In genomic region chr6:47319309-47319983, GRCm38 (mm10) we compare ENCODE assay signal across 10 mouse cellular contexts.
DNase-seq lines count a peak whose midpoint lies in the region; ATAC-seq and TF ChIP-seq lines count a peak whose summit lies in the region.
"Had no signal": no experiment of that assay in that cellular context is flagged by ENCODE, and none has a peak within 500 bp of the region (broad histone marks: within the 10 kb centered on the region; RNA-seq: fewer than 3 reads in every experiment).

No protein-coding gene starts in this region.

- H3K4me3 ChIP-seq in heart, embryonic 14.5 days (ENCODE audit: control insufficient read depth in 1 of 2, insufficient read depth in 1 of 2, low read depth in 1 of 2, low read length in 2 of 2), result no peak overlapping the region
- H3K4me3 ChIP-seq in ES-E14 (ENCODE audit: insufficient read depth in 1 of 2, low read depth in 1 of 2, low read length in 2 of 2, poor library complexity in 1 of 2, severe bottlenecking in 1 of 2), result 0 out of 4 replicates have a peak overlapping the region, but pooled peaks of 1 of the 2 experiments have one; percentile 0
- no peak overlapping the region for H3K4me3 ChIP-seq in forebrain, embryonic 14.5 days (ENCODE audit: low read depth, low read length)
- 0 out of 2 replicates have a peak overlapping the region, but pooled peaks have one; percentile 7 for H3K4me3 ChIP-seq in midbrain, embryonic 12.5 days
- H3K4me3 ChIP-seq: stomach, embryonic 15.5 days had no signal

- no peaks in the 10 kb centered on the region for H3K36me3 ChIP-seq in heart, embryonic 14.5 days (ENCODE audit: control insufficient read depth, insufficient read depth, low read length)
- no peaks in the 10 kb centered on the region for H3K36me3 ChIP-seq in ES-E14 (ENCODE audit: control insufficient read depth, insufficient read depth, low read length, poor library complexity, severe bottlenecking)
- H3K36me3 ChIP-seq in forebrain, embryonic 14.5 days (ENCODE audit: control insufficient read depth, insufficient read depth, low read length), result no peaks in the 10 kb centered on the region
- H3K36me3 ChIP-seq in midbrain, embryonic 12.5 days, result no peaks in the 10 kb centered on the region
- H3K36me3 ChIP-seq: stomach, embryonic 15.5 days had no signal

- intact Hi-C loops in left cerebral cortex, postnatal 14 days (cut with DNase I), result loop anchor here (5.0 to 10.0 kb wide), 3 partner anchors 133 to 315 kb away; partner anchors contain the start of gene Cul1

- no peak for DNase-seq in heart, adult 18-20 months
- DNase-seq in ES-E14 (ENCODE audit: low read depth, low spot score), result peak; percentile 47
- peak; percentile 61 for DNase-seq in forebrain, embryonic 14.5 days (ENCODE audit: low spot score)
- DNase-seq in cerebellum, adult 11 months, result no peak
- DNase-seq in adrenal gland, adult 2 months, result no peak
- DNase-seq in left cerebral cortex, postnatal 14 days (ENCODE audit: low spot score in 2 of 2), result no peak
- DNase-seq: gastrocnemius, postnatal 25 days had no signal

- no peak for ATAC-seq in heart, embryonic 14.5 days (ENCODE audit: insufficient number of reproducible peaks, insufficient read depth, low FRiP score, low read depth)
- peak; percentile 66 for ATAC-seq in forebrain, embryonic 14.5 days
- peak; percentile 68 for ATAC-seq in midbrain, embryonic 12.5 days (ENCODE audit: low FRiP score, low read depth)

- no peak overlapping the region for H3K9ac ChIP-seq in heart, embryonic 14.5 days (ENCODE audit: low read length)
- H3K9ac ChIP-seq in ES-E14 (ENCODE audit: insufficient read depth, low read depth, low read length, poor library complexity, severe bottlenecking), result no peak overlapping the region
- H3K9ac ChIP-seq in forebrain, embryonic 14.5 days (ENCODE audit: low read length), result peak overlapping the region; percentile 48; the same call in 1 of the 2 replicates
- no peak overlapping the region for H3K9ac ChIP-seq in midbrain, embryonic 12.5 days (replicated peaks)
- H3K9ac ChIP-seq: stomach, embryonic 15.5 days had no signal

- H3K4me1 ChIP-seq in heart, embryonic 14.5 days (ENCODE audit: control insufficient read depth in 2 of 2, insufficient read depth in 2 of 2, low read length in 2 of 2), result peaks cover 4 to 5% of the 10 kb centered on the region in 2 experiments; a peak in 3 of 4 replicates
- peaks cover 1 to 4% of the 10 kb centered on the region in 2 experiments; a peak in 2 of 4 replicates for H3K4me1 ChIP-seq in ES-E14 (ENCODE audit: control insufficient read depth in 2 of 2, insufficient read depth in 2 of 2, low read length in 2 of 2, poor library complexity in 1 of 2)
- peaks cover 10% of the 10 kb centered on the region for H3K4me1 ChIP-seq in forebrain, embryonic 14.5 days (ENCODE audit: control insufficient read depth, insufficient read depth, low read length)
- peaks cover 15% of the 10 kb centered on the region for H3K4me1 ChIP-seq in midbrain, embryonic 12.5 days

- no peak overlapping the region for H3K27ac ChIP-seq in heart, embryonic 14.5 days (replicated peaks in 1 of 2; ENCODE audit: control insufficient read depth in 1 of 2, insufficient read depth in 1 of 2, low read depth in 2 of 2, low read length in 2 of 2)
- no peak overlapping the region; the same call in 1 of the 2 replicates for H3K27ac ChIP-seq in ES-E14 (ENCODE audit: insufficient read depth, low read depth, low read length, poor library complexity, severe bottlenecking)
- peak overlapping the region; percentile 83; the same call in 1 of the 2 replicates for H3K27ac ChIP-seq in forebrain, embryonic 14.5 days (ENCODE audit: low read depth, low read length)
- H3K27ac ChIP-seq in midbrain, embryonic 12.5 days (replicated peaks), result peak overlapping the region; percentile 54; the same call in 1 of the 2 replicates

- H3K4me2 ChIP-seq in heart, embryonic 14.5 days (ENCODE audit: low read length), result 0 out of 2 replicates have a peak overlapping the region, but pooled peaks have one; percentile 31
- H3K4me2 ChIP-seq in forebrain, embryonic 14.5 days (ENCODE audit: low read length), result peak overlapping the region; percentile 30
- peak overlapping the region; percentile 34 for H3K4me2 ChIP-seq in midbrain, embryonic 12.5 days (replicated peaks)

- 24% methylated on average over 5 of the region's 5 CpGs for WGBS in heart, embryonic 14.5 days
- WGBS in forebrain, embryonic 14.5 days, result 20% methylated on average over 5 of the region's 5 CpGs
- WGBS in midbrain, embryonic 12.5 days, result 7% methylated on average over 5 of the region's 5 CpGs

- H3K27me3 ChIP-seq in heart, embryonic 14.5 days (ENCODE audit: control insufficient read depth, insufficient read depth, low read length), result no peaks in the 10 kb centered on the region
- H3K27me3 ChIP-seq in forebrain, embryonic 14.5 days (replicated peaks; ENCODE audit: control insufficient read depth, insufficient read depth, low read length), result no peaks in the 10 kb centered on the region
- H3K27me3 ChIP-seq in midbrain, embryonic 12.5 days, result no peaks in the 10 kb centered on the region; the same call in none of the 2 replicates
- H3K27me3 ChIP-seq: stomach, embryonic 15.5 days had no signal

- in situ Hi-C loops in ES-E14 (cut with MboI; ENCODE audit: low sequenced_read_pairs in 2 of 2, unreplicated experiment in 2 of 2), result no loop called here

- H3K9me3 ChIP-seq in heart, embryonic 14.5 days (ENCODE audit: control insufficient read depth, low read length), result no peaks in the 10 kb centered on the region
- H3K9me3 ChIP-seq in ES-E14 (ENCODE audit: control insufficient read depth, insufficient read depth, low read depth, low read length), result no peaks in the 10 kb centered on the region
- no peaks in the 10 kb centered on the region for H3K9me3 ChIP-seq in forebrain, embryonic 14.5 days (replicated peaks; ENCODE audit: control insufficient read depth, low read length)
- no peaks in the 10 kb centered on the region for H3K9me3 ChIP-seq in midbrain, embryonic 12.5 days
- H3K9me3 ChIP-seq: stomach, embryonic 15.5 days had no signal

TF ChIP-seq in ES-E14, 5 proteins besides CTCF, POLR2A, EP300 and RAD21:
- TF ChIP-seq ZC3H11A (IDR thresholded peaks at IDR 0.05; ENCODE audit: borderline replicate concordance, low read depth, low read length) (no peak), HCFC1 (IDR thresholded peaks at IDR 0.05; ENCODE audit: borderline replicate concordance, insufficient read depth, low read length) (no peak), MAFK (IDR thresholded peaks at IDR 0.05; ENCODE audit: insufficient read depth, low read depth, low read length) (peak; percentile 83), CHD2 (IDR thresholded peaks at IDR 0.05; ENCODE audit: low read depth, low read length) (no peak), ZNF384 (IDR thresholded peaks at IDR 0.05; ENCODE audit: low read depth, low read length) (peak; percentile 96)

Comparison
In these comparisons a context has a peak if more than half of its experiments do, and no peak if none do; other contexts are left out.
1. H3K27ac ChIP-seq: peak in forebrain, embryonic 14.5 days (single experiment) and midbrain, embryonic 12.5 days (single experiment); none in heart, embryonic 14.5 days (0 of 2) and ES-E14 (single experiment).
2. DNase-seq: peak in ES-E14 (single experiment) and forebrain, embryonic 14.5 days (single experiment); none in heart, adult 18-20 months (0 of 2), cerebellum, adult 11 months (single experiment), adrenal gland, adult 2 months (single experiment) and left cerebral cortex, postnatal 14 days (0 of 2).
3. Peak in every context shown above with its lines, with median percentiles within 50 percentile points of each other: H3K4me2 ChIP-seq.